Mouse (Mus musculus): ENCODE measurements at regions not wholly inside any gene's neighbourhood (a gene's known extent, or its start where the extent isn't known, plus 50 kb on each side); places are given as distances from the start of the nearest gene placed in this dataset.

DNA sequence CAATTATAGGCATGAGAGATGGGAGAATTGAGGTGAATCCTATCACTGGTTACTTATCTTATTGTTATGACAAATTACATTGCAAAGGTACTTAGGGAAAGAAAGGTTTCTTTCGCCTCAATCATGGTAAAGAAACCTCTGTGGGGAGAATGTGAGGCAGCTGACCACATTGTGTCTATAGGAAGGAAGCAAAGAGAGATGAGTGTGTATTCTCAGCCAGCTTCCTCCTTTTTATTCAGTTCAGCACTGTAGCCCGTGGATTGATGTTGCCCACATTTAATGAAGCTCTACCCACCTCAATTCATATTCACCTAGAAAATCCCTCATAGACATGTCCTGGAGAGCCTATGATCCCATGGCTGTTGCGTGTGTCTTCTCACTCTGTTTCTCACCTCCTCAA is 406.2 kb downstream of the Atp6ap1l start:
- ATAC-seq (replicated peaks; ENCODE audit: low FRiP score, low TSS enrichment, poor library complexity, severe bottlenecking) = no peak

DNA sequence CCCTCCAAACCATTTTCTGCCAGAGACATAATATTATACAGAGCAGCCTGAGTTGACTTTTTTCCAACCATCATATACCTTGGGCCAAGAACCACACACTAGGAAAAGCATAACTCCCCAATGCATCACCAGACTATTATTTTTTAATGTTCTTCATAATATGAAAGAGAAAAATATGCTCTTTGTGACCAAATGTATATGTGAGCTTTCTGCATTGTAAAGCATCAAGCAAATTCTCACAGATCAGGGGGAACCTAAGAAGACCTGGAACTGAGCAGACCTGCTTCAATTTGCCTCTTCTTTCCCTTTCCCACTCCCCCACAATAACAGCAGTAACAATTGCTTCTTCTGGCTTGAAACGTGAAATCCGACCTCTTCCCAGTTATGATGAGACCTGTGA is 407.6 kb downstream of the Atp6ap1l start:
- ATAC-seq (replicated peaks; ENCODE audit: low FRiP score, low TSS enrichment, poor library complexity, severe bottlenecking) = no peak

DNA sequence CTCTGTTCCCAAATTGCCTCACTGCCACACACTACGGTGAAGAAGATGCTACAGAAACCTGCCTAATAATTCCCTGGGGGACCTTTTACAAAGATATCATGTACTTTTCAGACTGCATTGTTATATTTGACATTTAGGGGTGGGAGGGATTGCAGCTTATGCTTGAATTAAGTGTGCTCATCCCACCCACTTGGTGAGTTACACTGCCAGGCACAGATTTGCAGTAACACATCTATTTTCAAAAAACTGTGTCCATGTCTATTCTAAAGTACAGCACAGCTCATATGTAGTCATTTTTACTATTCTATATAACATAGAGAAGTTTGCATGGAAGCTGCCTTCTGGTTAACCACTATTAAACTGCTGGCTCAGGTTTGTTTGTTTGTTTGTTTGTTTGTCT is 404.3 kb upstream of the Xrcc4 start:
- ATAC-seq (replicated peaks; ENCODE audit: low FRiP score, low TSS enrichment, poor library complexity, severe bottlenecking) = no peak

DNA sequence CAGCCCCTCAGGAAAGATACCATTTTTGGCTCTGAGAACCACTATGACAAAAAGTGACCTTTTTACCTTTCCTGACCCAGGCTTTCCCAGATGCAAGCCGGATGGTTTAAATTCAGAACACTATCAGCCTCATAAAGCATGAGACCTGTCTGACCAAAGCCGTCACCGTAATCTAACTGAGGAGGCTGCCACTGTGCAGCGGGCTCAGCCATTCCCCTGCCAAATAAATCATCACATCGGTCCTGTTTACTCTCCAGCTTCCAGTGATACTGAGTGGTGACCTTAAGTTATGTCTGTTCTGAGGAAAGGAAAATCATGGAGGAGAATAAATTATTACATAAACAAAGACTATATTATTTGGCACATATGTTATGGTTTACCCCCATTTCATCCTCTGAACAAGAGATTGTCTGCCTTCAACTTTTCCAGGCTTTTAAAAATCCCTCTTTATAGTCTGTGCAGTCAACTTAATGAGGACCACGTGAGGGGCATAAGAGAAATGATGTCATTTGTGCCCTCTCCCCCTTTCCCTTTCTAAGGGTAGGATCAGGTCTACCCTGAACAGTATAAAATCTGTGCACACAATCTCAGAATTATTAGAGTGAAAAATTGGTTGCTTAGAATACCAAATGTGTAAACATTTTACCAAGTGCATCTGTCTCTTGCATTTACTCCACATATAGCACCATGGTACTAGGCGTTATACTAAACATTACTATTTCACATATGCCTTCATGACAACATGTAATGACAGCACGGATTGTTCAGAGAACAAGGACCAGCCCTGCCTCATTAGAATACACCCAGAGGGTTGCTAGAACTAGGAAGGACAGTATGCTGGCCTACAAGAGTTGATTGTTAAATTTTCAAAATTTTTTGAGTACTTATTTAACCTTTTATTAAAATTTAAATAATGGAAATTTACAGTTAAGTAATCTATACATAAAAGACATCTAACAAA is 401.9 kb upstream of the Xrcc4 start:
- ATAC-seq (replicated peaks; ENCODE audit: low FRiP score, low TSS enrichment, poor library complexity, severe bottlenecking) = no peak

DNA sequence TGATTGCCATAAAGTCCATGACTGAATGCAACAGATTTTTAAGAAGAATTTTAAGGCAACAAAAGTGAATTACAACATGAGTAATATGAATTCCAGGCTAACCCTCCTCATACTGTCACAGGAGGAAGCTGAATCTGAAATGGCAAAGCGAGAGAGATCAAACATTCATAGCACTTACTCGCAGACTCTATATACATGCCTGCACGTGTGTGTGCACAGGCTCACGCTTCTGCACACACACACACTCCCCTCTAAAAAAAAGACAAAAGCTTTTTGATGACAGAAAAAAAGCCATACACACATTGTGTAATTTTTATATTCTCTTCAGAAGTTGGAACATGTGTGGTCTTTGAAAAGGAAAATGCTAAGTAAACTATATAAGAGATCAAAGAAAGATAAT is 391.1 kb upstream of the Xrcc4 start:
- ATAC-seq (replicated peaks; ENCODE audit: low FRiP score, low TSS enrichment, poor library complexity, severe bottlenecking) = no peak

DNA sequence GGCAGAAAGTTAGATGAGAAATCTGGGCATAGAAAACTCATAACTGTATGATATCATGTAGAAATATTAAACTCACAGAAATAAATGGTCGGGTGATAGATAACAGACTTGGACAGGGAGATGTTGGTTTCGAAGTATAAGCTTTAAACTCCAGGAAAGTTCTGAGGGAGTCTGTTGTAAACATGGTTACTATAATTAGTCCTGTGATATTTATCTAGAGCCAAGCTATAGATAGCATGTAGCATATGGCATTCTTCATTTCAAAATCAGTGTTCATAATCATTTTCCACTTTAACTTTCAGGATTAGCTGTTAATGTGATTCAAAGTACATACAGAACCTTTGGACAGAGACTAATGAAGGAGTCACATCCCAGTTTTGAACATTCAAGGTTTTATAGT is 387.5 kb upstream of the Xrcc4 start:
- ATAC-seq (replicated peaks; ENCODE audit: low FRiP score, low TSS enrichment, poor library complexity, severe bottlenecking) = no peak

DNA sequence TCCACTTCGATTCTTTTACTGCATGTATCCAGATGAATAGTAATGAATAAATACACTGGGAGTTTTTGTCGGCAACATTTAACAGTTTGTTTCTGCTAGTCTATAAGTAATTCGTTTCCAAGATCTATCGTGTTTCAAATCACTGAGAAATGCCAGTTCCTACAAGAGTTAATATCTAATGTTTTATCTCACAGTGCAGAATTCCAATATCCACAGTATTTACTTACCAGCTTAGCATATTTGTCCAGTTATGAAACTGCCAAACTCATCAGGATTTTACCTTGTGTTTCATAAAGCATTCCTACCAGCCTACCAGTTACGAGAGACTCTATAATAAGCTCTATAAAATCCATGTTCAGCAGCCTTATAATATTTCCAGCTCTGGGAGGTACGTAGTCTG is 385.1 kb upstream of the Xrcc4 start:
- no peak for ATAC-seq (replicated peaks; ENCODE audit: low FRiP score, low TSS enrichment, poor library complexity, severe bottlenecking)

DNA sequence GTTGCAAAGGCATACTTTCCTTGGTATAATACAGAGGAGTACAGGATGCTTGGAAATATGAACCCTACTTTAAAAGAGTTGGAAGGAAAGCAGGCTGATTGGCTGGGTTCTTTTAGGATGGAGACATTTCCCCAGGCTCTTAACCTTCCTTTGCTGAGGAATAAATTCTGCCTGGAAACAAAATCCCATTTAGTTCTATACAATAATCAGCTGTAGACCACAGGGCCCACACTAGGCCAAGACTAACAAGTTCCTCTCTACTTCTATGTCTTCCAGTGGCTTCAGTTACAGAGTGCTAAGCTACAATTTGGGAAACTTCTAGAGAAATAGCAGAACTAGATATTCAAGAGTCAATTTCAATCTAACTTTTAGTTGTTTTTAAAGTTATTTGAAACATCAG is 384.6 kb upstream of the Xrcc4 start:
- no peak for ATAC-seq (replicated peaks; ENCODE audit: low FRiP score, low TSS enrichment, poor library complexity, severe bottlenecking)

DNA sequence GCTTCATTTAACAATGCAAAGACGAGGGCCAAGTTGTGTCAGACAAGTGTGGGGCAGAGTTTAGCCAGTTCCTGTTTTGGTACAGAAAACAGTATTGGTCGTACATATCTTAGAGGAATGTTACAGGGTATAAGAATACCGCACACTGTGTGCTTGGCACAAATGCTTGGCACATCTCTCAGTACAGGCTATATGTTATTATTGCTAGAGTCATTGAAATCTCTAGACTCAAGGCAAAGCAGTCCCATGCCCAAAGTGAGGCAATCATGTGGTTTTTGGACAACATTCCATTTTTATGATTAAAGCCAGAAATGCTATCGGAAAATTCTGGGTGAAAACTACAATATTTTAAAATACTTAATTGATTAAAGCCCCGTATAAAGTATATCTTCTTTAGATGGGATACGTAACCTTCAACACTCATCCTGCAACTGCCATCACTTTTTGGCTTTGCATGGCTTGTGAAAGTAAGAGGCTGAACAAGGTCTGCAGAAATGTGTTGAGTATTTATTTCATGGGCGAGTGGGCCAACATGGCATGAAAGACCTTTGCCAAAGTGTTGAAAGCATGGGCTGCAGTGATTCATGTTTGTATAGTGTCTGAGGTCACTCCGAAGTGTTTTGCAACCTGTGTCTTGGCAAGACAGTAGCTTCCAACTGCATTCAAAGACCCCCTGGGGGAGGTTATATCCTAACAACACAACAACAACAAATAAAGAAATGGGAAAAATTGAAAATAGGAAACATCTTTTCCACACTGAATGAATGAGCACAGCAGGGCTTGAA is 383.8 kb upstream of the Xrcc4 start:
- no peak for ATAC-seq (replicated peaks; ENCODE audit: low FRiP score, low TSS enrichment, poor library complexity, severe bottlenecking)

DNA sequence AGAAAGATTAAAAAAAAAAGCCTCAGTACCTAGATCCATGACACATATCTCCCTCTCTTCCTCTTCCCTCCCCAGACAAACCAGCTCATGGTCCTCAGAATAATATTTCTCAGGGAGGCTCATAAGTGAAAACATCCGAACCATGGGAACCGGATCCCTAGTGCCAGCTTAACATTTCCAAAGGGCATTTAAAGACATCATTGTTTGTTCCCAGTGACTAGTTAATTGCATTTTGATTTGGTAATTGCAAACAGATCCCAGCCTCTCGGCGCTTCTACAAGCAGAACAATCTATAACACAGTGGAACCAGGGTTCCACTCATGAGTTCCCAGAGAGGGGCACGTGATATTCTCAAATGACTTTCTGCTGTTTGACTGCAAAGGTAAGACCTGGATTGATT is 376.7 kb upstream of the Xrcc4 start:
- ATAC-seq (replicated peaks; ENCODE audit: low FRiP score, low TSS enrichment, poor library complexity, severe bottlenecking) = no peak

DNA sequence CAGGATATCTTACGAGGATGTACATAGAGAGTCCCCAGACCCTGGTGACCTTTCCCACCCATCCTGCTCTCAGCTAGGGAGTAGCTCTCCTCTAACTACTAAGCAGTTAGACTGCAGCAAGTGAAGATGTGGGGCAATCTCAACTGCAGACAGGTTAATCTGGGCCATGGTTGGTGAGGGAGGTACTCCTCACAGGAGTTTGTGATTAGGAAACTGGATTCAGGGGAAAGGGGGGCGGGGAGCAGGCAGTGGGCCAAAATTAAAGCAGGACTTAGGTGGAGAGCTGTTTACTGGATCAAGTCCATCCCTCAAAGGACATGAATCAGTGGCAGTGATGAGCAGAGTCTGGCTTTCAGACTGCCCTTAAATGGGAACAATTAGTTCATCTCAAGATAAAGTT is 374.6 kb upstream of the Xrcc4 start:
- ATAC-seq (replicated peaks; ENCODE audit: low FRiP score, low TSS enrichment, poor library complexity, severe bottlenecking) = no peak

DNA sequence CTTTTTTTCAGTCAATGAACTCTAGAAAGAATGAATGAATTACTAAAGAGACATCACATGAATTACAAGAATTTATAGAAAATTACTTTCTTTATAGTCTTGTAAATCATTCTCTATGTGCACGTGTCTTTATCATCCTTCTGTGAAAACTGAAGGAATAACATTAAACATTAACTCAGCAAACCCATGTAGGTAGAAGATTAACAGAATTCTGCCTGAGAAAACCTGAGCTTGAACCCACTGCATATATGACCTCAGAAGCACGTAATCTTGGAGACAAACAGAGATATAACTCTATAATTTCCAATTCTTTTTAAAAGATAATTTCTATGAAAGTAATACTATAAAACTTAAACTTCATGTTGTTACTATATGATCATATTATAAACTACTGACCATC is 374.0 kb upstream of the Xrcc4 start:
- no peak for ATAC-seq (replicated peaks; ENCODE audit: low FRiP score, low TSS enrichment, poor library complexity, severe bottlenecking)

DNA sequence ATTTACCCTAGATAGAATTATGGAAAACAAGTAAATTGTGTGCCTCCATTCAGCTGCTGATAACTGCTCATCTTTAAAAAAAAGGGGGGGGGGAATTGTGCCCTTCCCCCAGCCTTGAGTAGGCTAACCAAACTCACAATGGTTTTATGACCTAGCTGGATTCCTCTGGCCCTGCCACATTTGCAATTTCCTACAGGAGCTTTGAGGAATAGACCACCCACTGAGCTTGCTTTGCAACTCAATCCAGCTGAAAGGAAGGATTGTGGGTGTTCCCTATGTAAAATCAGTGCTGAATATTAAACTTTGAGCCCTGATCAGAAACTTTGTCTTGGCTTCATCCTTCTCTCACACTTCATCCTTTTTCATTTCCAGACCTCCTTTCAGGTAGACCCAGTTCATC is 365.2 kb upstream of the Xrcc4 start:
- ATAC-seq (replicated peaks; ENCODE audit: low FRiP score, low TSS enrichment, poor library complexity, severe bottlenecking) = no peak

DNA sequence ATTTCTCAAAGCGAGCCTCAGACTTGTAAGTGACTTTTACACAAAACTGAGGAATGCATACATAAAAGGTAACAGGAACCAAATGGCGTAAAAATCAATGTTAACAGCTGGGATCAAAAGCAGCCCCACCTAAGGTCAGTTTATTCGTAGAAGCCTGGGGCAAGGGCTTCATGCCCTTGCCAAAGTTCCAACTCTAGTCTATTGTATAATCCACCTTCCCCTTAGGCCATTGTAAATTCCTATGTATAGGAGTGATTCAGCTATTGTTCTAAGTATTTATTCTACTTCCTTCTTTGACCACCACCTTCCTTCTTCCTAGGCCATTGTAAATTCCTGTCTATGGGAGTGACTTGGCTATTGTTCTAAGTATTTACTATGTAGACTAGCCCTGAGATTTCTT is 337.5 kb upstream of the Xrcc4 start:
- ATAC-seq (replicated peaks; ENCODE audit: low FRiP score, low TSS enrichment, poor library complexity, severe bottlenecking) = no peak

DNA sequence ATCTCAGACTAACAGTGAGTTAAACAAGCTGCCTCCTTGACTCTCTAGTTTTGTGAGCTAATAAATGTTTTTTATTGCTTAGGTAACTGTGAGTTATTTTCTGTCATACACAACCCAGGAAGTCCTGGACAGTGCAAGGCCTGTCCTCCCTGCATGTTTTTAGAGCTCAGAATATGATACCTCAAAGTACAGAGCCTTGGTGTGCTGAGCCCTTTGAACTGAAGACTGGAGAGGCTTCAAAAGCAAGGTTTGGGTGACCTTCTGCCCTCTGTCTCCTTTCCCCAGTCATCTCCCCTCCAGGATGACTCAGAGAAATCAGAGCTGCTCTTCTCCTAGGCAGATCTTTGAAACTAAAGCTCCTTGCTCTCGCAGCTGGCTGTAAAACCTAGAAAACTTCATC is 336.0 kb upstream of the Xrcc4 start:
- ATAC-seq (replicated peaks; ENCODE audit: low FRiP score, low TSS enrichment, poor library complexity, severe bottlenecking) = no peak

DNA sequence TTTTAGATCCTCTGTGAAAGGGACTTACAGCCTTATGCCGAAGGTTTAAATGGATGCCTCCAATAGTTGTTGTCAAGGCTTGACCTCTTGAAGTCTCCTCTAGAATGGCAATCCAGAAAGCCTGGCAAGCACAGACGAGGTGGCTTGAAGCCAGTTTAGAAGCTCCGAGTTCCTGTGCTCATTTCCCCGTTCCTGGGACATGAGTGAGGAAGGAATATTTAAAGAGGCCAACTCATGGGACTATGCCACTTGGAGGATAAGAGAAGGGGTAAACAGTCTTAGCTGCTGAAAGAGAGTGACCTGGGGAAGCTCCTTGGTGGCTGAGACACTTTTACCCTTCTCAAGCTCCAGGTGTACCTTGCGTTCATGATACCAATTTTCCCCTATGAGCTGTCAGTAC is 335.1 kb upstream of the Xrcc4 start:
- ATAC-seq (replicated peaks; ENCODE audit: low FRiP score, low TSS enrichment, poor library complexity, severe bottlenecking) = no peak

DNA sequence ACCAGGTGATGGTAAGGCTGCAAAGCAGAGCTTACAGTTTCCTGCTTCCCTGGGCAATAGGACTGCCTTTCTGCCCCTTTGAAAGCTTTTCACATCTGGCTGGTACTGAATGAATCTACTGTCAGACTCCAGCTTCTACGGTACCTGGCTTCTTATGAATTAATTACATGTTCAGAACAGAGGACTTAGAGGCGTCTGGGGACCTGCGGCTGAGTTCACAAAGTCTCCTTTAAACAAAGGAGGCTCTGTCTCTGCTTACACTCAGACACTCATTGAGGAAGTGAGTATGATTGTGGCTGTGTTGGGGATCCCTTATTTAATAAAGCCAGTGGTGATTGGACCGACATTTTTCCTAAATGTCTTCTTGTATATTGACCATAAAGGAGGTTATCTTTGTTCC is 331.6 kb upstream of the Xrcc4 start:
- ATAC-seq (replicated peaks; ENCODE audit: low FRiP score, low TSS enrichment, poor library complexity, severe bottlenecking) = no peak

DNA sequence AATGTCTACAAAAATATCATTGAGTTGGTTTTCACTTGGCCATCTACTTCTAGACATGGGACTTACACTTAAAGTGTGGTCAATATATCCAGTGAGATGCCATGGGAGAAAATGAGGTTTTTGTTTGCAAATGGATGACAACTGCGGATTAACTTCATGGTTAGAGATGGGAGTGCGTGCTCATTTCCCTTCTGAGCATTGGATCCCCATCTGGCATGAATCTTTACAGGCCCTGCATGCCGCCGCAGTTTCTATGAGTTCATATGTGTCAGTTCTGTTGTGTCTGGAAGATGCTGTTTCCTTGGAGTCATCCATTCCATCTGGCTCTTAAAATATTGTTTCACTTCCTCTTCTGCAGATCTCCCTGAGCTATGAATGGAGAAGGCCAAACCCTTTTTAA is 315.0 kb upstream of the Xrcc4 start:
- no peak for ATAC-seq (replicated peaks; ENCODE audit: low FRiP score, low TSS enrichment, poor library complexity, severe bottlenecking)

DNA sequence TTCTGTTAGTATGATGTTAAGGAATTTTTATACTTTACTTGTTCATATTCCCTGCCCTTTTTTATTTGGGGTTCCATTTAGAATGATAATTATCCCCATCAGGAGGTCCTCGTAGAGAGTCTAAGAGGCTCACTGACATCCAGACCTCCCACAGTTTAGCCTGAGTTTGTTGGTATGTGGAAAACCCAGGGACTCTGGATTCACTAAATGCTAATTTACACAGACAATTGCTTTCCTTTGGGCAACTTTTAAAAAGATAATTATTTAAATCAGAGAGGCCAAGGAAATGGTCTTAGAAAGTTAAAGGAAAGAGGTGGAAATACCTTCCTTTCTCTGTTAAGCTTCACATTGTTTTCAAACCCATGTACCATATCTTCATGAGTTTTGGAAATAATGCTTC is 312.7 kb upstream of the Xrcc4 start:
- ATAC-seq (replicated peaks; ENCODE audit: low FRiP score, low TSS enrichment, poor library complexity, severe bottlenecking) = no peak

DNA sequence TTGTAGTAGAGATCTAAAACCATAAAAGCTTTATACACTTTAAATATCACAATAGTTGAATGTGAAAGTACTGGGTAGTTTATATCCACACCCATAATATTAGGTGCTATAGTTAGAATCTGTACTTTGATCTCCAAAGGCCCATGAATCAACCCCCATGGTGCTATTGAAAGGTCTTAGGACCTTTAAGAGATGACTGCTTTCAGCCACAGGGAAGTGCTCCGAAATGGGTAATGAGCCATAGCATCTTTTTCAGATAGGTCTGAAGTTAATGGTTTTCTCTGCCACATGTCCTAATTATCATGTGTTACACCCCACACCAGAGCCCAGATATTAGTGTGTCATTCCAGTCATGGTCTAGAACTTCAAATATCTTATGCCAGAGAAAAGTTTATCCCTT is 312.1 kb upstream of the Xrcc4 start:
- no peak for ATAC-seq (replicated peaks; ENCODE audit: low FRiP score, low TSS enrichment, poor library complexity, severe bottlenecking)
